9 mouse cellular contexts compared by ENCODE assay signal in genomic region chr13:81632720-81633415, GRCm38 (mm10). TPM values are rescaled to one million over a fixed set of nuclear protein-coding genes. Genes with fewer than 3 reads are reported as not detected.
DNase-seq lines count a peak whose midpoint lies in the region; ATAC-seq and TF ChIP-seq lines count a peak whose summit lies in the region.
"Had no signal": no experiment of that assay in that cellular context is flagged by ENCODE, and none has a peak within 500 bp of the region (broad histone marks: within the 10 kb centered on the region; RNA-seq: fewer than 3 reads in every experiment).

Gene Adgrv1 (minus strand): TSS chr13:81633154.

- TF ChIP-seq CTCF in embryonic fibroblast, embryonic 13.5 days (IDR thresholded peaks at IDR 0.05; ENCODE audit: borderline replicate concordance, insufficient read depth, low read length) = no peak

- peak within 1 kb of the TSS; percentile 92 for H3K4me2 ChIP-seq in heart, embryonic 15.5 days
- peak within 1 kb of the TSS; percentile 46 for H3K4me2 ChIP-seq in liver, embryonic 13.5 days
- H3K4me2 ChIP-seq in neural tube, embryonic 11.5 days (ENCODE audit: low read depth) = peak within 1 kb of the TSS; percentile 66

- peak within 1 kb of the TSS; percentile 58 for H3K4me3 ChIP-seq in embryonic fibroblast, embryonic 13.5 days (ENCODE audit: insufficient read depth, low read length)
- H3K4me3 ChIP-seq in heart, embryonic 15.5 days = peak within 1 kb of the TSS; percentile 56
- H3K4me3 ChIP-seq in liver, embryonic 13.5 days (replicated peaks) = peak within 1 kb of the TSS; percentile 35
- peak within 1 kb of the TSS; percentile 74 for H3K4me3 ChIP-seq in neural tube, embryonic 11.5 days (ENCODE audit: low read depth, low read length)

- DNase-seq in layer of hippocampus, adult 11-12 months (ENCODE audit: low spot score) = peak; percentile 42
- DNase-seq in layer of hippocampus, adult 9-10 months (ENCODE audit: low spot score) = no peak
- DNase-seq in kidney, postnatal 14 days = peak; percentile 86
- DNase-seq in liver, embryonic 13.5 days = peak; percentile 29
- DNase-seq in neural tube, embryonic 11.5 days (ENCODE audit: low spot score) = peak; percentile 94
- DNase-seq in urinary bladder, postnatal 14 days (ENCODE audit: low spot score) = peak; percentile 66

- ATAC-seq in heart, embryonic 15.5 days (replicated peaks; ENCODE audit: insufficient number of reproducible peaks, insufficient read depth, low FRiP score, low read depth) = peak; percentile 98
- ATAC-seq in liver, embryonic 13.5 days (ENCODE audit: low read depth) = peak; percentile 86
- peak; percentile 97 for ATAC-seq in neural tube, embryonic 11.5 days (ENCODE audit: insufficient read depth, low FRiP score, low TSS enrichment)

- no peaks in the 10 kb centered on the region for H3K36me3 ChIP-seq in heart, embryonic 15.5 days
- no peaks in the 10 kb centered on the region for H3K36me3 ChIP-seq in liver, embryonic 13.5 days
- H3K36me3 ChIP-seq in neural tube, embryonic 11.5 days (ENCODE audit: control insufficient read depth, insufficient read depth, low read length) = no peaks in the 10 kb centered on the region

- peaks cover 3% of the 10 kb centered on the region; the same call in 1 of the 2 replicates for H3K4me1 ChIP-seq in embryonic fibroblast, embryonic 13.5 days (ENCODE audit: control insufficient read depth, insufficient read depth, low read length)
- H3K4me1 ChIP-seq in heart, embryonic 15.5 days (replicated peaks) = peaks cover 6% of the 10 kb centered on the region
- peaks cover 6% of the 10 kb centered on the region; the same call in 1 of the 2 replicates for H3K4me1 ChIP-seq in liver, embryonic 13.5 days (replicated peaks)
- peaks cover 12% of the 10 kb centered on the region for H3K4me1 ChIP-seq in neural tube, embryonic 11.5 days (ENCODE audit: control insufficient read depth, insufficient read depth, low read length)

- 2% methylated on average over 42 of the region's 42 CpGs for WGBS in heart, embryonic 15.5 days
- WGBS in liver, embryonic 13.5 days (ENCODE audit: insufficient replicate concordance) = 4% methylated on average over 42 of the region's 42 CpGs
- WGBS in neural tube, embryonic 11.5 days = under 1% methylated on average over 42 of the region's 42 CpGs

- peaks cover 24% of the 10 kb centered on the region for H3K27me3 ChIP-seq in heart, embryonic 15.5 days
- peaks cover 65% of the 10 kb centered on the region for H3K27me3 ChIP-seq in liver, embryonic 13.5 days
- H3K27me3 ChIP-seq in neural tube, embryonic 11.5 days (ENCODE audit: control insufficient read depth, insufficient read depth, low read length) = no peaks in the 10 kb centered on the region

- no peak within 1 kb of the TSS for H3K27ac ChIP-seq in embryonic fibroblast, embryonic 13.5 days (ENCODE audit: insufficient read depth, low read length)
- H3K27ac ChIP-seq in heart, embryonic 15.5 days = no peak within 1 kb of the TSS
- H3K27ac ChIP-seq in liver, embryonic 13.5 days = no peak within 1 kb of the TSS
- peak within 1 kb of the TSS; percentile 44; the same call in 1 of the 2 replicates for H3K27ac ChIP-seq in neural tube, embryonic 11.5 days (ENCODE audit: low read depth, low read length)
- H3K27ac ChIP-seq: macrophage had no signal

- no peak for TF ChIP-seq POLR2A in embryonic fibroblast, embryonic 13.5 days (IDR thresholded peaks at IDR 0.05; ENCODE audit: low read depth, low read length)

- peak within 1 kb of the TSS; percentile 31 for H3K9ac ChIP-seq in heart, embryonic 15.5 days
- no peak within 1 kb of the TSS for H3K9ac ChIP-seq in liver, embryonic 13.5 days
- peak within 1 kb of the TSS; percentile 78 for H3K9ac ChIP-seq in neural tube, embryonic 11.5 days (ENCODE audit: low read length)

- H3K9me3 ChIP-seq in heart, embryonic 15.5 days (replicated peaks) = no peaks in the 10 kb centered on the region
- no peaks in the 10 kb centered on the region for H3K9me3 ChIP-seq in liver, embryonic 13.5 days (replicated peaks)
- H3K9me3 ChIP-seq in neural tube, embryonic 11.5 days (ENCODE audit: control insufficient read depth, low read length) = no peaks in the 10 kb centered on the region

RNA-seq across cellular contexts. Expression of gene Adgrv1, which starts in this region (rescaled TPM):
- polyA plus RNA-seq in embryonic fibroblast, embryonic 13.5 days (2011; ENCODE audit: insufficient read length, low read depth, missing spikeins) = 0.13 and 0.81 TPM in 2 replicates
- polyA plus RNA-seq in heart, embryonic 15.5 days (2015; fragmentation: Nextera tagmentation; extraction: Ambion mirVana) = 0.58 and 0.76 TPM in 2 replicates
- 0.13 and 0.16 TPM in 2 replicates for polyA plus RNA-seq in liver, embryonic 13.5 days (2015; fragmentation: Nextera tagmentation; extraction: Ambion mirVana)
- 35.1 and 38.8 TPM in 2 replicates for polyA plus RNA-seq in neural tube, embryonic 11.5 days (2014; fragmentation: Nextera tagmentation; extraction: Ambion mirVana)
- polyA plus RNA-seq: macrophage had no signal

Comparison
In these comparisons a context has a peak if more than half of its experiments do, and no peak if none do; other contexts are left out.
1. RNA of gene Adgrv1 (polyA plus RNA-seq): 35.1 to 38.8 TPM in neural tube, embryonic 11.5 days; 0.13 to 0.81 TPM in embryonic fibroblast, embryonic 13.5 days, 0.58 to 0.76 TPM in heart, embryonic 15.5 days and 0.13 to 0.16 TPM in liver, embryonic 13.5 days; every median in the first group is over 10 times any median in the second.
2. Peak in ATAC-seq, H3K4me3 ChIP-seq, H3K9ac ChIP-seq and H3K4me2 ChIP-seq in heart, embryonic 15.5 days; RNA of the gene not detected or under 1 TPM.
3. Peak in DNase-seq, ATAC-seq, H3K4me3 ChIP-seq and H3K4me2 ChIP-seq in liver, embryonic 13.5 days; RNA of the gene not detected or under 1 TPM.
4. Peak in every context shown above with its lines, with median percentiles within 50 percentile points of each other: H3K4me3 ChIP-seq, ATAC-seq and H3K4me2 ChIP-seq.